Mouse (Mus musculus) erythroblast, embryonic 14.5 days (primary cell): ENCODE data around the gene Pttg1ip.

Experiments
- GATA1 ChIP-seq: IDR thresholded peaks from 2 replicates; pipeline ENCODE4 v1.6.1; 2012; ENCODE audit warnings: low read length, inconsistent platforms, mixed read lengths
- TAL1 ChIP-seq: IDR thresholded peaks from 3 replicates; pipeline ENCODE4 v1.6.1; 2012; ENCODE audit warnings: low read length, inconsistent platforms, mixed read lengths

GRCm38 (mm10) chr10:77582285-77582618, 732 bp downstream of the Pttg1ip start:
- no peak for TF ChIP-seq TAL1
- no peak for TF ChIP-seq GATA1
